Comparison of ENCODE assay signal across 12 mouse cellular contexts in genomic region chr13:53234844-53235243, GRCm38 (mm10). TPM values are rescaled to one million over a fixed set of nuclear protein-coding genes. Genes with fewer than 3 reads are reported as not detected.
DNase-seq lines count a peak whose midpoint lies in the region; ATAC-seq lines count a peak whose summit lies in the region.
"Had no signal": no experiment of that assay in that cellular context is flagged by ENCODE, and none has a peak within 500 bp of the region (broad histone marks: within the 10 kb centered on the region; RNA-seq: fewer than 3 reads in every experiment).

No protein-coding gene starts in this region.

- H3K36me3 ChIP-seq in hindbrain, embryonic 11.5 days (ENCODE audit: control insufficient read depth, insufficient read depth, low read length) = no peaks in the 10 kb centered on the region
- no peaks in the 10 kb centered on the region for H3K36me3 ChIP-seq in hindbrain, embryonic 14.5 days (replicated peaks; ENCODE audit: control insufficient read depth, insufficient read depth)
- H3K36me3 ChIP-seq in neural tube, embryonic 12.5 days = no peaks in the 10 kb centered on the region
- H3K36me3 ChIP-seq: G1E had no signal

- no peak overlapping the region for H3K4me2 ChIP-seq in hindbrain, embryonic 11.5 days (replicated peaks; ENCODE audit: low read depth, low read length)
- no peak overlapping the region for H3K4me2 ChIP-seq in hindbrain, embryonic 14.5 days (replicated peaks)
- H3K4me2 ChIP-seq in neural tube, embryonic 12.5 days (replicated peaks) = peak overlapping the region; percentile 33

- H3K27ac ChIP-seq in hindbrain, embryonic 11.5 days (ENCODE audit: low read depth, low read length) = peak overlapping the region; percentile 51; the same call in 1 of the 2 replicates
- H3K27ac ChIP-seq in hindbrain, embryonic 14.5 days = no peak overlapping the region
- 0 out of 2 replicates have a peak overlapping the region, but pooled peaks have one; percentile 4 for H3K27ac ChIP-seq in neural tube, embryonic 12.5 days
- H3K27ac ChIP-seq: liver, embryonic 14.5 days; macrophage had no signal

- peak; percentile 56 for DNase-seq in hindbrain, embryonic 11.5 days (ENCODE audit: low spot score)
- no peak for DNase-seq in hindbrain, embryonic 14.5 days (ENCODE audit: low spot score)
- DNase-seq in retina, postnatal 1 day = peak; percentile 11
- DNase-seq in retina, embryonic 14.5 days (ENCODE audit: low spot score) = no peak
- peak; percentile 54 for DNase-seq in embryo, embryonic 11 days
- no peak for DNase-seq in layer of hippocampus, adult 11-12 months (ENCODE audit: low spot score)
- DNase-seq: heart, adult 18-20 months; right cerebral cortex, postnatal 14 days had no signal

- H3K4me1 ChIP-seq in hindbrain, embryonic 11.5 days (replicated peaks; ENCODE audit: control insufficient read depth, insufficient read depth, low read length) = peaks cover 14% of the 10 kb centered on the region
- H3K4me1 ChIP-seq in hindbrain, embryonic 14.5 days (replicated peaks; ENCODE audit: control insufficient read depth, insufficient read depth, low read length) = peaks cover 21% of the 10 kb centered on the region
- peaks cover 55% of the 10 kb centered on the region for H3K4me1 ChIP-seq in neural tube, embryonic 12.5 days

- H3K9ac ChIP-seq in hindbrain, embryonic 11.5 days (ENCODE audit: low read depth, low read length) = no peak overlapping the region
- no peak overlapping the region for H3K9ac ChIP-seq in hindbrain, embryonic 14.5 days
- no peak overlapping the region for H3K9ac ChIP-seq in neural tube, embryonic 12.5 days
- H3K9ac ChIP-seq: liver, embryonic 14.5 days had no signal

- no peaks in the 10 kb centered on the region for H3K27me3 ChIP-seq in hindbrain, embryonic 11.5 days (ENCODE audit: control insufficient read depth, insufficient read depth, low read length)
- H3K27me3 ChIP-seq in hindbrain, embryonic 14.5 days (ENCODE audit: control insufficient read depth, insufficient read depth, low read length) = no peaks in the 10 kb centered on the region; the same call in 1 of the 2 replicates
- H3K27me3 ChIP-seq in neural tube, embryonic 12.5 days (replicated peaks) = no peaks in the 10 kb centered on the region; the same call in 1 of the 2 replicates

- no peak for ATAC-seq in hindbrain, embryonic 11.5 days (ENCODE audit: low FRiP score)
- ATAC-seq in hindbrain, embryonic 14.5 days (ENCODE audit: low FRiP score) = no peak
- no peak for ATAC-seq in neural tube, embryonic 12.5 days (ENCODE audit: low FRiP score, low read depth)

- H3K4me3 ChIP-seq in hindbrain, embryonic 11.5 days (ENCODE audit: low read depth, low read length) = no peak overlapping the region
- no peak overlapping the region for H3K4me3 ChIP-seq in hindbrain, embryonic 14.5 days (replicated peaks; ENCODE audit: low read length)
- no peak overlapping the region for H3K4me3 ChIP-seq in neural tube, embryonic 12.5 days

- H3K9me3 ChIP-seq in hindbrain, embryonic 11.5 days (ENCODE audit: control insufficient read depth, low read length) = no peaks in the 10 kb centered on the region
- no peaks in the 10 kb centered on the region for H3K9me3 ChIP-seq in hindbrain, embryonic 14.5 days (ENCODE audit: control insufficient read depth, low read length)
- H3K9me3 ChIP-seq in neural tube, embryonic 12.5 days = no peaks in the 10 kb centered on the region

- WGBS in hindbrain, embryonic 11.5 days = 2% methylated on average over 12 of the region's 12 CpGs
- WGBS in hindbrain, embryonic 14.5 days = 7% methylated on average over 12 of the region's 12 CpGs
- 2% methylated on average over 12 of the region's 12 CpGs for WGBS in neural tube, embryonic 12.5 days

RNA-seq across cellular contexts. Expression of gene Ror2, which starts 51.1 kb away (rescaled TPM):
- 5.4 TPM in 2 replicates for polyA plus RNA-seq in hindbrain, embryonic 11.5 days (2014; fragmentation: Nextera tagmentation; extraction: Ambion mirVana)
- 1.8 and 3.1 TPM in 2 replicates for polyA plus RNA-seq in hindbrain, embryonic 14.5 days (2014; fragmentation: Nextera tagmentation; extraction: Ambion mirVana)
- polyA plus RNA-seq in neural tube, embryonic 12.5 days (2016; fragmentation: Nextera tagmentation; extraction: Ambion mirVana) = 10.7 and 11.2 TPM in 2 replicates
- polyA plus RNA-seq: G1E, macrophage had no signal

Comparison
In these comparisons a context has a peak if more than half of its experiments do, and no peak if none do; other contexts are left out.
1. DNase-seq: peak in hindbrain, embryonic 11.5 days (single experiment), retina, postnatal 1 day (single experiment) and embryo, embryonic 11 days (single experiment); none in hindbrain, embryonic 14.5 days (single experiment), retina, embryonic 14.5 days (single experiment) and layer of hippocampus, adult 11-12 months (single experiment).